Mouse (Mus musculus) ES-E14 (cell line): ENCODE results near the gene Aldh3a1. TPM values are rescaled to one million over a fixed set of nuclear protein-coding genes. Genes with fewer than 3 reads are reported as not detected.
"Not testable (repeated sequence)": the region's sequence is repeated elsewhere in the genome, so short reads cannot be mapped to it uniquely, and the experiment has no call there.

Source experiments
- DNase-seq: peaks from one replicate; pipeline ENCODE4 v3.0.0-alpha.2; 2013; ENCODE audit warnings: low read depth, low spot score
- H3K27ac ChIP-seq: 2 replicates; pipeline ENCODE4 v1.5.1; 2012; ENCODE audit warnings: low read depth, mild to moderate bottlenecking, low read length, moderate library complexity, mixed read lengths; ENCODE audit not compliant: poor library complexity, insufficient read depth, severe bottlenecking
- H3K36me3 ChIP-seq: 2 replicates; pipeline ENCODE4 v1.6.1; 2012; ENCODE audit warnings: mild to moderate bottlenecking, low read length, moderate library complexity, mixed read lengths; ENCODE audit not compliant: control insufficient read depth, poor library complexity, insufficient read depth, severe bottlenecking
- H3K4me1 ChIP-seq, 2 experiments: fragments of 150-350 bp in 1 of 2; sonication (generic) in 1 of 2; 2 replicates each; pipeline ENCODE4 v1.6.1; 2012; ENCODE audit warnings: low read length in 2 of 2, mild to moderate bottlenecking in 1 of 2, mixed read lengths in 1 of 2; ENCODE audit not compliant: control insufficient read depth in 2 of 2, insufficient read depth in 2 of 2, poor library complexity in 1 of 2
- H3K4me3 ChIP-seq, 2 experiments: fragments of 150-350 bp in 1 of 2; sonication (generic) in 1 of 2; 2 replicates each; pipeline ENCODE4 v1.5.1; 2012; ENCODE audit warnings: low read length in 2 of 2, low read depth in 1 of 2, mild to moderate bottlenecking in 1 of 2, mixed read lengths in 1 of 2; ENCODE audit not compliant: insufficient read depth in 1 of 2, poor library complexity in 1 of 2, severe bottlenecking in 1 of 2
- H3K9ac ChIP-seq: 2 replicates; pipeline ENCODE4 v1.6.1; 2012; ENCODE audit warnings: low read depth, mild to moderate bottlenecking, low read length, mixed read lengths; ENCODE audit not compliant: poor library complexity, insufficient read depth, severe bottlenecking
- H3K9me3 ChIP-seq: fragments of 150-350 bp; sonication (generic); 2 replicates; pipeline ENCODE4 v1.6.1; 2012; ENCODE audit warnings: low read depth, mild to moderate bottlenecking, low read length; ENCODE audit not compliant: control insufficient read depth, insufficient read depth
- CHD2 ChIP-seq: IDR thresholded peaks from 2 replicates; pipeline ENCODE4 v1.6.1; 2014; ENCODE audit warnings: mild to moderate bottlenecking, low read depth, low read length, inconsistent platforms
- HCFC1 ChIP-seq: IDR thresholded peaks from 2 replicates; pipeline ENCODE4 v1.6.1; 2012; ENCODE audit warnings: low read length, inconsistent platforms, borderline replicate concordance; ENCODE audit not compliant: insufficient read depth
- MAFK ChIP-seq: IDR thresholded peaks from 2 replicates; pipeline ENCODE4 v1.6.1; 2014; ENCODE audit warnings: mild to moderate bottlenecking, low read depth, low read length, inconsistent platforms; ENCODE audit not compliant: insufficient read depth
- ZC3H11A ChIP-seq: IDR thresholded peaks from 2 replicates; pipeline ENCODE4 v1.6.1; 2012; ENCODE audit warnings: low read depth, mild to moderate bottlenecking, inconsistent platforms, low read length, borderline replicate concordance
- ZNF384 ChIP-seq: IDR thresholded peaks from 2 replicates; pipeline ENCODE4 v1.6.1; 2012; ENCODE audit warnings: low read depth, low read length, inconsistent platforms
- in situ Hi-C, 2 experiments: fragments of 600-800 bp; cut with MboI; formaldehyde crosslinking; loops; one replicate each; pipeline ENCODE4 v1.15.1; 2025; ENCODE audit warnings: low sequenced_read_pairs in 2 of 2, inconsistent platforms in 1 of 2; ENCODE audit not compliant: unreplicated experiment in 2 of 2
- total RNA-seq: library from RNA; depleted of rRNA; stranded (reverse); fragments of 300-350 nt; gene quantifications from 2 replicates; pipeline ENCODE4 v1.2.3, GENCODE M21; 2012

Gene Aldh3a1
- total RNA-seq, 1 experiment: 1.2 TPM

DNA sequence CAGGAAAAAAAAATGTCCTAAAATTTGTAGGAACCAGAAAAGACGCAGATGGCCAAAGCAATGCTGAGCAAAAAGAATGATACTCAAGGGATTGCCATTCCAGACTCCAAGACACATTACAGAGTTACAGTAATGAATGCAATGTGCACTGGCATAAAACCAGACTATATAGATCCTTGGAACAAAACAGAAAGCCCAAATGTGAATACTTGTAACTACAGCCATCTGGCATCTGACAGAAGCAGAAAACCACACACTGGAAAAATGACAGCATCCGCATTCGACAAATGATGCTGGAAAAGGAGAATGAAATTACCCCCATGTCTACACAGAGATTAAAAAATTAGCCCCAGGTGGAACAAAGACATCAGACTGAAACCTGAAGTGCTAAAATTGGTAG lies 27.0 kb upstream of the Aldh3a1 start:
- no peak for DNase-seq
- TF ChIP-seq HCFC1 (no peak), CHD2 (no peak), MAFK (no peak), ZNF384 (no peak), ZC3H11A (no peak)
- H3K4me1 ChIP-seq: peaks cover 10 to 14% of the 10 kb centered on the region in 2 experiments
- in situ Hi-C loops: no loop called here
- no peak overlapping the region for H3K27ac ChIP-seq
- no peak overlapping the region for H3K4me3 ChIP-seq
- no peak overlapping the region for H3K9ac ChIP-seq
- H3K36me3 ChIP-seq: no peaks in the 10 kb centered on the region
- H3K9me3 ChIP-seq: no peaks in the 10 kb centered on the region

DNA sequence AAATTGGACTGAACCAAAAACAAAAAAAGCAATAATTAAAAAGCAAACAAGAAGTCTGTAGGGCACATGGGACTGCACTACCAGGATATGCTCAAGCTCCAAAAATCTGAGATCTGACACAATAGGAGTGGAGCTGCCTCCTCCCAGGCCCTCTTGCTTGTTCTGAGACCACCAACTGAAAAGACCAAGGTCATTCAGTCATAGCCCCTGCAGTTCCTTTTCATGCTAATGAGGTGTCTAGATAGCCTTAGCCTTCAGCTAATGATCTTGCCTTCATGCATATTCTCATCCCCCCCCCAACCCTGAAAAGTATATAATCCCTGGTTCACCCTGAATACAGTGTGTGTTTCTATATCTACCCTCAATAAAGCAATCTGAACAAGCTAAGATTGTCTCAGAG lies 25.7 kb upstream of the Aldh3a1 start:
- peaks cover 8 to 10% of the 10 kb centered on the region in 2 experiments; a peak in 3 of 4 replicates for H3K4me1 ChIP-seq
- in situ Hi-C loops: no loop called here
- H3K4me3 ChIP-seq: no peak overlapping the region
- no peaks in the 10 kb centered on the region for H3K9me3 ChIP-seq
- no peak overlapping the region for H3K9ac ChIP-seq
- no peak overlapping the region for H3K27ac ChIP-seq
- H3K36me3 ChIP-seq: no peaks in the 10 kb centered on the region
- DNase-seq: no peak
- TF ChIP-seq HCFC1 (no peak), ZC3H11A (no peak), CHD2 (no peak), MAFK (no peak), ZNF384 (no peak)

DNA sequence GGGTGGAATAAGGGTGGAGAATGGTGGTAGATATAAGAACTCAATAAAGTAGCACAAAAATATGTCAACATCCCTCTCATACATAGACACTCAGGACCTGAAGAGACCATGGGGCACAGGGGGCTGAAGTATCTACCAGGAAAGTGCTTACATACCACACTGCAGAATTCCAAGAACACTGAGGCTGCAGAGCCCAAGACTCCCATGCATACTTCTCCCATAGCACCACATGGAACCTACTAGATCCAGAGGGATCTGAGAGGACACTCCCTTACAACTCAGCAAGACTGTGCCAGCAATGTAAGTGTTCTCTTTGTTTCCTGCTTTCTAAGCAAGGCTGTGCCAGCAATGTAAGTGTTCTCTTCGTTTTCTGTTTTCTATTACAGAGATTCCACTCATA lies 23.5 kb upstream of the Aldh3a1 start:
- Histone ChIP-seq H3K27ac (no peak overlapping the region), H3K4me3 (no peak overlapping the region), H3K36me3 (no peaks in the 10 kb centered on the region), H3K9me3 (no peaks in the 10 kb centered on the region), H3K9ac (no peak overlapping the region), H3K4me1 (peaks cover 6 to 8% of the 10 kb centered on the region in 2 experiments; a peak in 3 of 4 replicates)
- no peak for DNase-seq
- no peak for TF ChIP-seq CHD2
- TF ChIP-seq ZC3H11A: no peak
- TF ChIP-seq HCFC1: no peak
- no peak for TF ChIP-seq MAFK
- TF ChIP-seq ZNF384: no peak
- in situ Hi-C loops: no loop called here

DNA sequence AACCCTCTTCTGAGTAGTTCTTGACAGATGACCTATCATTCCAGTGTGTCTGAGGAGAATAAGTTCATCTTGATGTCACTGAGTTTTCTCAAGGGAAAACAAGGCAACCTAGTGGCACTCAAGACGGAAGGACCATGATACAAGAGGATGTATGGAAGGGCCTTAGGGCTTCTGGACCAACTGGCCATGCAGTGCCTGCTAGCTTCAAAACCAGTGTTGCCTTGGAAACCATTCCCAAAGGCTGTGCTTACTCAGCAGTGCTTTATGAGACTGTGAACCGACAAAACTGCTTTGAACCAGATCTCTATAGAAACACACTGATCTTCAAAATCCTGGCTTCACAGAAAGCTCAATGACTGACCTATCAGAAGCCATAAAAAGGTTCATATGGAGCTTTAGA lies 16.6 kb upstream of the Aldh3a1 start:
- no peaks in the 10 kb centered on the region for H3K36me3 ChIP-seq
- DNase-seq: no peak
- in situ Hi-C loops: loop anchor here in 1 of 2 experiments (10.0 kb wide), 1 partner anchor 214 kb away; no protein-coding TSS in a partner anchor
- no peaks in the 10 kb centered on the region for H3K9me3 ChIP-seq
- H3K4me1 ChIP-seq: peaks cover 0 to 2% of the 10 kb centered on the region in 2 experiments; a peak in 1 of 4 replicates
- no peak overlapping the region for H3K9ac ChIP-seq
- TF ChIP-seq CHD2 (no peak), ZC3H11A (no peak), ZNF384 (no peak), MAFK (no peak), HCFC1 (no peak)
- H3K4me3 ChIP-seq: no peak overlapping the region
- H3K27ac ChIP-seq: no peak overlapping the region

DNA sequence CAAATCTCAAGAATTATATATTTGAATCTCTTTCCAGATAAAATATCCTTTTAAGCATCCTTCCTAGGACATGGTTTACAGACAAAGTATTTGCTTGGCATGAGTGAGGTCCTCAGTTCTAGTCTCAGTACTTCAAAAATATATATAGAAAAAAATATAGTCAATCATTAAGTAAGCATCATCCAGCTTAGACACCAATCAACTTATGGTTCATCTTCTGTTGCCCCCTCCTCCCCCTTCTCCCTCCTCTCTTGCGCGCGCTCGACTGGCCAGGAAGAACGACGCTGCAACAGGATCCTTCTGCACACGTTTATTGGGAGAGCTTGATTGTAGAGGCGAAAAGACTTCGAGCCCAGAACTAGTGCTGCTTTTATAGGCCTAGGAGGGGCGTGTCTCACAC lies 15.2 kb upstream of the Aldh3a1 start:
- not testable (repeated sequence) for H3K36me3 ChIP-seq, H3K9me3 ChIP-seq, H3K4me3 ChIP-seq, H3K9ac ChIP-seq, H3K27ac ChIP-seq, DNase-seq, H3K4me1 ChIP-seq
- in situ Hi-C loops: loop anchor here in 1 of 2 experiments (10.0 kb wide), 1 partner anchor 213 kb away; no protein-coding TSS in a partner anchor
